Mouse (Mus musculus): ENCODE data around the gene Supt4a. TPM values are rescaled to one million over a fixed set of nuclear protein-coding genes. Genes with fewer than 3 reads are reported as not detected.

Supt4a gene
- total and polyA plus RNA-seq, 2 experiments: 41.9 to 59.9 TPM

DNA sequence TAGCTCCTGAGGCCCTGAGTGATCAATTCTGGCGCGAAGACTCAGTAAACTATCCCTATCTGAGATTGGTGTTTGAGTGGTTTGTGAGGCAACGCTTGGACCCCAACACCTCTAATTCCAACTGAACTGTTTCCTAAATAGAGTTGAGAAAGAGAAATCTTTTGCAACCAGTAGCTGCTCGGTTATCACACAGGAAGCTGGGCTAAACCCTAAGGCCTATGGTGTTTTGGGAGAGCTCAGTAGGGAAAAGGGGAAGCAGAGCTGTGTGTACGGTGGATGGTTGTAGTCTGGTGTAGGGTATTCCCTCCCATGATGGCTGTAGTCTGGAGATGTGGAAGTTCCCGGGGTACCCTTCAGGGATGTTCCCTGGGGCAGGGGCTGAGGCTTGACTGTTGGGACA is 52.7 kb downstream of the Supt4a start:
- 77% methylated on average over 6 of the region's 6 CpGs for WGBS

More for the DNA sequence above, 52.7 kb downstream of the Supt4a start:
- no peak for DNase-seq (ENCODE audit: extremely low read depth, low read depth, low spot score)
- no peak overlapping the region for H3K9ac ChIP-seq (ENCODE audit: low read depth, low read length)
- H3K4me1 ChIP-seq (ENCODE audit: control insufficient read depth, insufficient read depth, low read length): no peaks in the 10 kb centered on the region
- H3K4me3 ChIP-seq (ENCODE audit: insufficient read depth, low read depth, low read length): no peak overlapping the region
- H3K27ac ChIP-seq (replicated peaks; ENCODE audit: insufficient read depth, low read depth, low read length): no peak overlapping the region
- no peaks in the 10 kb centered on the region for H3K79me2 ChIP-seq (ENCODE audit: control insufficient read depth, insufficient read depth, low read length)
- no peaks in the 10 kb centered on the region for H3K36me3 ChIP-seq (ENCODE audit: control insufficient read depth, insufficient read depth, low read length)
- H3K27me3 ChIP-seq (ENCODE audit: control insufficient read depth, insufficient read depth, low read length): no peaks in the 10 kb centered on the region
- no peak for TF ChIP-seq CTCF (IDR thresholded peaks at IDR 0.05; ENCODE audit: low read depth, low read length)

Other genes starting within 250 kb of the Supt4a start
- not detected in 2 replicates for gene Gm11492, start 170.9 kb upstream of the Supt4a start, total RNA-seq (2014; rRNA removed)
- gene Gm11492, start 170.9 kb upstream of the Supt4a start, polyA plus RNA-seq (2012; rRNA removed): 0.04 TPM in 1 of 2 replicates, not detected in the other
- gene Sept4, start 168.6 kb upstream of the Supt4a start, total RNA-seq (2014; rRNA removed): 10.8 and 11.5 TPM in 2 replicates
- 10.8 and 11.7 TPM in 2 replicates for gene Sept4, start 168.6 kb upstream of the Supt4a start, polyA plus RNA-seq (2012; rRNA removed)
- 13.4 and 18.6 TPM in 2 replicates for gene Mtmr4, start 145.4 kb upstream of the Supt4a start, total RNA-seq (2014; rRNA removed)
- 18.1 and 22.9 TPM in 2 replicates for gene Mtmr4, start 145.4 kb upstream of the Supt4a start, polyA plus RNA-seq (2012; rRNA removed)
- 0.07 and 0.09 TPM in 2 replicates for gene Hsf5, start 120.4 kb upstream of the Supt4a start, total RNA-seq (2014; rRNA removed)
- 0.05 TPM in 1 of 2 replicates, not detected in the other for gene Hsf5, start 120.4 kb upstream of the Supt4a start, polyA plus RNA-seq (2012; rRNA removed)
- gene Rnf43, start 74.8 kb upstream of the Supt4a start, total RNA-seq (2014; rRNA removed): 13.2 and 14.1 TPM in 2 replicates
- gene Rnf43, start 74.8 kb upstream of the Supt4a start, polyA plus RNA-seq (2012; rRNA removed): 19.3 and 19.5 TPM in 2 replicates
- gene Tspoap1, start 23.0 kb downstream of the Supt4a start, total RNA-seq (2014; rRNA removed): 0.09 and 1.1 TPM in 2 replicates
- gene Tspoap1, start 23.0 kb downstream of the Supt4a start, polyA plus RNA-seq (2012; rRNA removed): 0.26 and 0.37 TPM in 2 replicates
- gene Mpo, start 56.0 kb downstream of the Supt4a start, total RNA-seq (2014; rRNA removed): not detected in 2 replicates
- 0.06 TPM in 1 of 2 replicates, not detected in the other for gene Mpo, start 56.0 kb downstream of the Supt4a start, polyA plus RNA-seq (2012; rRNA removed)
- not detected in 2 replicates for gene Lpo, start 90.7 kb downstream of the Supt4a start, total RNA-seq (2014; rRNA removed)
- gene Lpo, start 90.7 kb downstream of the Supt4a start, polyA plus RNA-seq (2012; rRNA removed): not detected in 2 replicates
- gene Mks1, start 115.7 kb downstream of the Supt4a start, total RNA-seq (2014; rRNA removed): 1.2 and 2.1 TPM in 2 replicates
- gene Mks1, start 115.7 kb downstream of the Supt4a start, polyA plus RNA-seq (2012; rRNA removed): 2.8 and 3.2 TPM in 2 replicates
- gene Epx, start 138.0 kb downstream of the Supt4a start, total RNA-seq (2014; rRNA removed): not detected in 2 replicates
- gene Epx, start 138.0 kb downstream of the Supt4a start, polyA plus RNA-seq (2012; rRNA removed): not detected in 2 replicates
- not detected in 2 replicates for gene Olfr462, start 154.7 kb downstream of the Supt4a start, total RNA-seq (2014; rRNA removed)
- gene Olfr462, start 154.7 kb downstream of the Supt4a start, polyA plus RNA-seq (2012; rRNA removed): not detected in 2 replicates
- not detected in 2 replicates for gene Olfr463, start 159.8 kb downstream of the Supt4a start, total RNA-seq (2014; rRNA removed)
- gene Olfr463, start 159.8 kb downstream of the Supt4a start, polyA plus RNA-seq (2012; rRNA removed): not detected in 2 replicates
- gene Olfr464, start 183.4 kb downstream of the Supt4a start, total RNA-seq (2014; rRNA removed): not detected in 2 replicates
- gene Olfr464, start 183.4 kb downstream of the Supt4a start, polyA plus RNA-seq (2012; rRNA removed): not detected in 2 replicates
- gene Dynll2, start 250.0 kb downstream of the Supt4a start, total RNA-seq (2014; rRNA removed): 24.8 and 36.9 TPM in 2 replicates
- gene Dynll2, start 250.0 kb downstream of the Supt4a start, polyA plus RNA-seq (2012; rRNA removed): 112 and 145 TPM in 2 replicates

Data from liver, adult 2 months (tissue).